In genomic region chr8:108699011-108699410, GRCm38 (mm10) we compare ENCODE assay signal across 10 mouse cellular contexts.
DNase-seq lines count a peak whose midpoint lies in the region; ATAC-seq lines count a peak whose summit lies in the region.
"Had no signal": no experiment of that assay in that cellular context is flagged by ENCODE, and none has a peak within 500 bp of the region (broad histone marks: within the 10 kb centered on the region; RNA-seq: fewer than 3 reads in every experiment).

No protein-coding gene starts in this region.

- H3K27ac ChIP-seq in heart, embryonic 12.5 days (ENCODE audit: poor library complexity, severe bottlenecking) = no peak overlapping the region
- H3K27ac ChIP-seq in embryonic facial prominence, embryonic 13.5 days = peak overlapping the region; percentile 83
- peak overlapping the region; percentile 66; the same call in 1 of the 2 replicates for H3K27ac ChIP-seq in hindbrain, embryonic 16.5 days (ENCODE audit: low read depth, low read length)
- peak overlapping the region; percentile 91 for H3K27ac ChIP-seq in midbrain, embryonic 16.5 days (ENCODE audit: low read length)

- peak overlapping the region; percentile 54 for H3K4me2 ChIP-seq in heart, embryonic 12.5 days
- peak overlapping the region; percentile 76 for H3K4me2 ChIP-seq in embryonic facial prominence, embryonic 13.5 days
- peak overlapping the region; percentile 44 for H3K4me2 ChIP-seq in hindbrain, embryonic 16.5 days (ENCODE audit: low read length)
- H3K4me2 ChIP-seq in midbrain, embryonic 16.5 days (ENCODE audit: low read length) = peak overlapping the region; percentile 59

- no peaks in the 10 kb centered on the region for H3K9me3 ChIP-seq in heart, embryonic 12.5 days (replicated peaks)
- H3K9me3 ChIP-seq in embryonic facial prominence, embryonic 13.5 days = no peaks in the 10 kb centered on the region
- no peaks in the 10 kb centered on the region for H3K9me3 ChIP-seq in hindbrain, embryonic 16.5 days (ENCODE audit: control insufficient read depth, low read length)
- no peaks in the 10 kb centered on the region for H3K9me3 ChIP-seq in midbrain, embryonic 16.5 days (replicated peaks; ENCODE audit: control insufficient read depth, low read length, poor library complexity, severe bottlenecking)

- no peak for ATAC-seq in heart, embryonic 12.5 days (ENCODE audit: insufficient number of reproducible peaks, low FRiP score)
- no peak for ATAC-seq in embryonic facial prominence, embryonic 13.5 days (ENCODE audit: insufficient number of reproducible peaks, insufficient read depth, low FRiP score, low TSS enrichment, low read depth)
- ATAC-seq in hindbrain, embryonic 16.5 days = no peak
- ATAC-seq in midbrain, embryonic 16.5 days = no peak
- no peak for ATAC-seq in monocyte, adult 5-6 weeks (replicated peaks; ENCODE audit: insufficient number of reproducible peaks, low FRiP score, low TSS enrichment, poor library complexity, severe bottlenecking)

- 10% methylated on average over 3 of the region's 3 CpGs for WGBS in heart, embryonic 12.5 days
- 8% methylated on average over 3 of the region's 3 CpGs for WGBS in embryonic facial prominence, embryonic 13.5 days
- WGBS in hindbrain, embryonic 16.5 days = 4% methylated on average over 3 of the region's 3 CpGs
- WGBS in midbrain, embryonic 16.5 days = 8% methylated on average over 3 of the region's 3 CpGs

- no peaks in the 10 kb centered on the region for H3K36me3 ChIP-seq in heart, embryonic 12.5 days
- H3K36me3 ChIP-seq in embryonic facial prominence, embryonic 13.5 days = no peaks in the 10 kb centered on the region
- H3K36me3 ChIP-seq in hindbrain, embryonic 16.5 days (ENCODE audit: control insufficient read depth, insufficient read depth, low read length) = no peaks in the 10 kb centered on the region
- no peaks in the 10 kb centered on the region for H3K36me3 ChIP-seq in midbrain, embryonic 16.5 days (ENCODE audit: control insufficient read depth, insufficient read depth, low read length)

- DNase-seq in heart, adult 8-10 months (ENCODE audit: low spot score) = no peak
- no peak for DNase-seq in ovary, postnatal 14 days (ENCODE audit: low spot score)
- DNase-seq in frontal cortex, postnatal 36 days (ENCODE audit: low spot score in 2 of 2) = no peak
- DNase-seq: cerebellum, postnatal 10 days; layer of hippocampus, postnatal 36 days had no signal

- peaks cover 59% of the 10 kb centered on the region for H3K27me3 ChIP-seq in heart, embryonic 12.5 days (replicated peaks)
- H3K27me3 ChIP-seq in embryonic facial prominence, embryonic 13.5 days = peaks cover 51% of the 10 kb centered on the region
- peaks cover 27% of the 10 kb centered on the region for H3K27me3 ChIP-seq in hindbrain, embryonic 16.5 days (replicated peaks; ENCODE audit: control insufficient read depth, insufficient read depth, low read length)
- H3K27me3 ChIP-seq in midbrain, embryonic 16.5 days (ENCODE audit: control insufficient read depth, insufficient read depth, low read depth, low read length) = peaks cover 5% of the 10 kb centered on the region; the same call in 1 of the 2 replicates

- H3K4me3 ChIP-seq in heart, embryonic 12.5 days = peak overlapping the region; percentile 29; the same call in 1 of the 2 replicates
- peak overlapping the region; percentile 40 for H3K4me3 ChIP-seq in embryonic facial prominence, embryonic 13.5 days
- H3K4me3 ChIP-seq in hindbrain, embryonic 16.5 days (ENCODE audit: low read length) = no peak overlapping the region
- H3K4me3 ChIP-seq in midbrain, embryonic 16.5 days (ENCODE audit: low read depth, low read length) = peak overlapping the region; percentile 32; the same call in 1 of the 2 replicates

- H3K4me1 ChIP-seq in heart, embryonic 12.5 days (replicated peaks) = peaks cover 37% of the 10 kb centered on the region
- peaks cover 47% of the 10 kb centered on the region for H3K4me1 ChIP-seq in embryonic facial prominence, embryonic 13.5 days
- H3K4me1 ChIP-seq in hindbrain, embryonic 16.5 days (ENCODE audit: control insufficient read depth, insufficient read depth, low read depth, low read length) = peaks cover 14% of the 10 kb centered on the region
- H3K4me1 ChIP-seq in midbrain, embryonic 16.5 days (ENCODE audit: control insufficient read depth, insufficient read depth, low read length) = peaks cover 34% of the 10 kb centered on the region

- no peak overlapping the region for H3K9ac ChIP-seq in heart, embryonic 12.5 days
- peak overlapping the region; percentile 70; the same call in 1 of the 2 replicates for H3K9ac ChIP-seq in embryonic facial prominence, embryonic 13.5 days
- no peak overlapping the region; the same call in 1 of the 2 replicates for H3K9ac ChIP-seq in hindbrain, embryonic 16.5 days (ENCODE audit: low read depth, low read length)
- H3K9ac ChIP-seq in midbrain, embryonic 16.5 days (ENCODE audit: low read depth, low read length) = peak overlapping the region; percentile 68

Comparison
In these comparisons a context has a peak if more than half of its experiments do, and no peak if none do; other contexts are left out.
1. H3K9ac ChIP-seq: peak in embryonic facial prominence, embryonic 13.5 days (single experiment) and midbrain, embryonic 16.5 days (single experiment); none in heart, embryonic 12.5 days (single experiment) and hindbrain, embryonic 16.5 days (single experiment).
2. Peak in every context shown above with its lines, with median percentiles within 50 percentile points of each other: H3K4me2 ChIP-seq.